Mouse (Mus musculus) macrophage (primary cell): ENCODE results near the gene Fras1. TPM values are rescaled to one million over a fixed set of nuclear protein-coding genes. Genes with fewer than 3 reads are reported as not detected.

Source experiments
- H3K27ac ChIP-seq: fragments of 350-480 bp; formaldehyde crosslinking; 2 replicates; pipeline ENCODE4 v1.9.0; 2021
- H3K36me3 ChIP-seq: fragments of 350-480 bp; formaldehyde crosslinking; 2 replicates; pipeline ENCODE4 v1.9.0; 2021; ENCODE audit errors: inconsistent target
- H3K4me3 ChIP-seq: fragments of 350-480 bp; formaldehyde crosslinking; 2 replicates; pipeline ENCODE4 v1.9.0; 2021; ENCODE audit errors: inconsistent target
- H3K79me2 ChIP-seq: fragments of 350-480 bp; formaldehyde crosslinking; 2 replicates; pipeline ENCODE4 v1.9.0; 2021; ENCODE audit errors: inconsistent target
- WGBS: methylation state at CpG from one replicate; pipeline ENCODE4 v1.1.7; 2026; ENCODE audit warnings: inconsistent platforms; ENCODE audit not compliant: missing documents; 5-methylcytosine and 5-hydroxymethylcytosine counted together
- polyA plus RNA-seq: library from polyadenylated mRNA; stranded (reverse); fragments of 250-400 nt; gene quantifications from 3 replicates; pipeline ENCODE4 v1.2.4, GENCODE M21; 2018; ENCODE audit warnings: inconsistent platforms

Fras1 gene
- polyA plus RNA-seq, 1 experiment from 2014 or later = not detected

GRCm38 (mm10) chr5:96688885-96689284, 315.1 kb downstream of the Fras1 start:
- Histone ChIP-seq H3K4me3 (no peak overlapping the region), H3K27ac (no peak overlapping the region), H3K79me2 (no peaks in the 10 kb centered on the region), H3K36me3 (no peaks in the 10 kb centered on the region)
- 86% methylated on average over 2 of the region's 2 CpGs for WGBS

GRCm38 (mm10) chr5:96698972-96699371, 325.2 kb downstream of the Fras1 start:
- Histone ChIP-seq H3K79me2 (no peaks in the 10 kb centered on the region), H3K36me3 (no peaks in the 10 kb centered on the region), H3K4me3 (no peak overlapping the region), H3K27ac (no peak overlapping the region)
- 87% methylated on average over 8 of the region's 8 CpGs for WGBS

- 89% methylated on average over 21 of the region's 22 CpGs for WGBS
- H3K36me3 ChIP-seq = no peaks in the 10 kb centered on the region
- no peak overlapping the region for H3K4me3 ChIP-seq
- H3K27ac ChIP-seq = no peak overlapping the region
- no peaks in the 10 kb centered on the region for H3K79me2 ChIP-seq
Measured at GRCm38 (mm10) chr5:96702706-96703625, 329.2 kb downstream of the Fras1 start.

- no peaks in the 10 kb centered on the region for H3K36me3 ChIP-seq
- 88% methylated on average over 10 of the region's 10 CpGs for WGBS
- no peaks in the 10 kb centered on the region for H3K79me2 ChIP-seq
- no peak overlapping the region for H3K27ac ChIP-seq
- no peak overlapping the region for H3K4me3 ChIP-seq
Measured at GRCm38 (mm10) chr5:96708515-96708914, 334.8 kb downstream of the Fras1 start.

GRCm38 (mm10) chr5:96712089-96712684, 338.4 kb downstream of the Fras1 start:
- no peaks in the 10 kb centered on the region for H3K79me2 ChIP-seq
- H3K36me3 ChIP-seq = no peaks in the 10 kb centered on the region
- no peak overlapping the region for H3K4me3 ChIP-seq
- 78% methylated on average over 12 of the region's 12 CpGs for WGBS
- H3K27ac ChIP-seq = no peak overlapping the region

- Histone ChIP-seq H3K27ac (no peak overlapping the region), H3K4me3 (no peak overlapping the region), H3K36me3 (no peaks in the 10 kb centered on the region), H3K79me2 (no peaks in the 10 kb centered on the region)
- 86% methylated on average over 4 of the region's 4 CpGs for WGBS
Measured at GRCm38 (mm10) chr5:96712799-96713198, 339.0 kb downstream of the Fras1 start.

- H3K4me3 ChIP-seq = no peak overlapping the region
- no peak overlapping the region for H3K27ac ChIP-seq
- H3K36me3 ChIP-seq = no peaks in the 10 kb centered on the region
- H3K79me2 ChIP-seq = no peaks in the 10 kb centered on the region
- 65% methylated on average over 7 of the region's 8 CpGs for whole genome bisulfite sequencing
Measured at GRCm38 (mm10) chr5:96716273-96717034, 342.7 kb downstream of the Fras1 start.

- Histone ChIP-seq H3K27ac (no peak overlapping the region), H3K4me3 (no peak overlapping the region), H3K79me2 (no peaks in the 10 kb centered on the region), H3K36me3 (no peaks in the 10 kb centered on the region)
- WGBS = 95% methylated on average over 4 of the region's 4 CpGs
Measured at GRCm38 (mm10) chr5:96717690-96718089, 343.9 kb downstream of the Fras1 start.

- Histone ChIP-seq H3K36me3 (no peaks in the 10 kb centered on the region), H3K4me3 (no peak overlapping the region), H3K27ac (no peak overlapping the region), H3K79me2 (no peaks in the 10 kb centered on the region)
- WGBS = 86% methylated on average over 5 of the region's 5 CpGs
Measured at GRCm38 (mm10) chr5:96718601-96719000, 344.8 kb downstream of the Fras1 start.

GRCm38 (mm10) chr5:96719221-96719620, 345.5 kb downstream of the Fras1 start:
- H3K27ac ChIP-seq = no peak overlapping the region
- 78% methylated on average over 5 of the region's 5 CpGs for WGBS
- no peaks in the 10 kb centered on the region for H3K36me3 ChIP-seq
- no peaks in the 10 kb centered on the region for H3K79me2 ChIP-seq
- H3K4me3 ChIP-seq = no peak overlapping the region

- Histone ChIP-seq H3K27ac (no peak overlapping the region), H3K36me3 (no peaks in the 10 kb centered on the region), H3K4me3 (no peak overlapping the region), H3K79me2 (no peaks in the 10 kb centered on the region)
- 82% methylated on average over 3 of the region's 3 CpGs for WGBS
Measured at GRCm38 (mm10) chr5:96722690-96723089, 348.9 kb downstream of the Fras1 start.

- Histone ChIP-seq H3K79me2 (no peaks in the 10 kb centered on the region), H3K36me3 (no peaks in the 10 kb centered on the region), H3K27ac (no peak overlapping the region), H3K4me3 (no peak overlapping the region)
- 96% methylated on average over 15 of the region's 15 CpGs for WGBS
Measured at GRCm38 (mm10) chr5:96739138-96739878, 365.6 kb downstream of the Fras1 start.

- WGBS = 89% methylated on average over 8 of the region's 8 CpGs
- Histone ChIP-seq H3K4me3 (no peak overlapping the region), H3K36me3 (no peaks in the 10 kb centered on the region), H3K79me2 (no peaks in the 10 kb centered on the region), H3K27ac (no peak overlapping the region)
Measured at GRCm38 (mm10) chr5:96747195-96747984, 373.6 kb downstream of the Fras1 start.

GRCm38 (mm10) chr5:96757615-96758014, 383.9 kb downstream of the Fras1 start:
- H3K79me2 ChIP-seq = no peaks in the 10 kb centered on the region
- WGBS = 90% methylated on average over 7 of the region's 7 CpGs
- no peak overlapping the region for H3K27ac ChIP-seq
- no peaks in the 10 kb centered on the region for H3K36me3 ChIP-seq
- H3K4me3 ChIP-seq = no peak overlapping the region
